Mouse (Mus musculus): Measurements from ENCODE around the gene Vrk1.

GRCm38 (mm10) chr12:106107272-106107671, 97.2 kb downstream of the Vrk1 start:
- TF ChIP-seq MXI1 (IDR thresholded peaks at IDR 0.05; ENCODE audit: low read depth, low read length), result no peak
- TF ChIP-seq GABPA (IDR thresholded peaks at IDR 0.05; ENCODE audit: low read depth, low read length), result no peak
- TF ChIP-seq GATA1 (IDR thresholded peaks at IDR 0.05; ENCODE audit: low read depth, low read length), result no peak
- TF ChIP-seq EP300 (IDR thresholded peaks at IDR 0.05; ENCODE audit: low read depth in 1 of 2, low read length in 2 of 2), result no peak
- TF ChIP-seq POLR2AphosphoS2 (IDR thresholded peaks at IDR 0.05; ENCODE audit: low read length), result no peak
- no peak for TF ChIP-seq MYC (IDR thresholded peaks at IDR 0.05; ENCODE audit: low read depth, low read length)
